Mouse (Mus musculus) stomach, postnatal 0 days (tissue): ENCODE measurements around the gene Aldh5a1.

Experiments
- CTCF ChIP-seq: IDR thresholded peaks from 2 replicates; pipeline ENCODE4 v1.5.1; 2016; ENCODE audit warnings: antibody characterized with exemption, low read depth, mild to moderate bottlenecking, moderate library complexity
- EP300 ChIP-seq: optimal IDR thresholded peaks from 2 replicates; pipeline ENCODE3; 2016; ENCODE audit warnings: antibody characterized with exemption

DNA sequence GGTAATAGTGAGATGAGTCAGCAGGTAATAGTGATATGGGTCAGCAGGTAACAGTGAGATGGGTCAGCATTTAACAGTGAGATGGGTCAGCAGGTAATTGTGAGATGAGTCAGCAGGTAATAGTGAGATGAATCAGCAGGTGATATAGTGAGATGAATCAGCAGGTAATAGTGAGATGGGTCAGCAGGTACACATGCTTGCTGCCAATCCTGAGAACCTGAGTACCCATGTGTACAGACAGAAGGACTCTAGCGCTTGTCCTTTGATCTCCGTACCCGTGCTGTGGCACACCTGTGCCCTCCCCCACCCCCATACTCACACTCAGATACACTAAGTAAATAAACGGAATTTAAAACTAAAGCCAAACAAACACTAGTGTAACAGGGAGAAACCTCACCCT, 22.5 kb downstream of the Aldh5a1 start:
- TF ChIP-seq CTCF (no peak), EP300 (no peak)
